Comparison of ENCODE assay signal across 8 mouse cellular contexts in genomic region chr11:63264432-63265061, GRCm38 (mm10).
DNase-seq lines count a peak whose midpoint lies in the region; ATAC-seq and TF ChIP-seq lines count a peak whose summit lies in the region.

No protein-coding gene starts in this region.

- H3K36me3 ChIP-seq in heart, embryonic 11.5 days (ENCODE audit: control insufficient read depth, insufficient read depth, low read length): no peaks in the 10 kb centered on the region
- H3K36me3 ChIP-seq in ES-Bruce4 (ENCODE audit: control insufficient read depth, insufficient read depth, low read length, poor library complexity, severe bottlenecking): no peaks in the 10 kb centered on the region
- H3K36me3 ChIP-seq in kidney, embryonic 16.5 days (ENCODE audit: insufficient read depth, low read length): no peaks in the 10 kb centered on the region
- H3K36me3 ChIP-seq in neural tube, embryonic 13.5 days: no peaks in the 10 kb centered on the region

- H3K4me2 ChIP-seq in heart, embryonic 11.5 days: peak overlapping the region; percentile 27
- H3K4me2 ChIP-seq in kidney, embryonic 16.5 days (replicated peaks; ENCODE audit: low read depth, low read length): peak overlapping the region; percentile 33
- peak overlapping the region; percentile 16; the same call in 1 of the 2 replicates for H3K4me2 ChIP-seq in neural tube, embryonic 13.5 days

- TF ChIP-seq POLR2A in ES-Bruce4 (IDR thresholded peaks at IDR 0.05; ENCODE audit: insufficient read depth, low read length): no peak

- H3K27ac ChIP-seq in heart, embryonic 11.5 days (ENCODE audit: low read depth, low read length): no peak overlapping the region
- no peak overlapping the region; the same call in 1 of the 2 replicates for H3K27ac ChIP-seq in ES-Bruce4 (ENCODE audit: insufficient read depth, low read length)
- H3K27ac ChIP-seq in kidney, embryonic 16.5 days (ENCODE audit: low read length): no peak overlapping the region
- H3K27ac ChIP-seq in neural tube, embryonic 13.5 days (replicated peaks): no peak overlapping the region

- no peaks in the 10 kb centered on the region for H3K9me3 ChIP-seq in heart, embryonic 11.5 days (replicated peaks; ENCODE audit: control insufficient read depth, low read length)
- H3K9me3 ChIP-seq in ES-Bruce4 (replicated peaks; ENCODE audit: control insufficient read depth, insufficient read depth, low read length, poor library complexity, severe bottlenecking): no peaks in the 10 kb centered on the region
- no peaks in the 10 kb centered on the region; the same call in 1 of the 2 replicates for H3K9me3 ChIP-seq in kidney, embryonic 16.5 days (ENCODE audit: low read length)
- H3K9me3 ChIP-seq in neural tube, embryonic 13.5 days: no peaks in the 10 kb centered on the region

- DNase-seq in heart, postnatal 25 days (ENCODE audit: low spot score): no peak
- DNase-seq in spleen, postnatal 4 days (ENCODE audit: low spot score in 2 of 2): no peak

- no peak overlapping the region for H3K4me3 ChIP-seq in heart, embryonic 11.5 days (ENCODE audit: low read depth, low read length)
- no peak overlapping the region for H3K4me3 ChIP-seq in ES-Bruce4 (ENCODE audit: low read depth, low read length)
- 0 out of 2 replicates have a peak overlapping the region, but pooled peaks have one; percentile 9 for H3K4me3 ChIP-seq in kidney, embryonic 16.5 days (ENCODE audit: low read length)
- no peak overlapping the region for H3K4me3 ChIP-seq in neural tube, embryonic 13.5 days

- peak; percentile 58 for TF ChIP-seq CTCF in ES-Bruce4 (IDR thresholded peaks at IDR 0.05; ENCODE audit: low read depth, low read length)

- 0 out of 2 replicates have a peak, but pooled peaks cover 3% of the 10 kb centered on the region for H3K4me1 ChIP-seq in heart, embryonic 11.5 days (ENCODE audit: control insufficient read depth, insufficient read depth, low read length)
- peaks cover 5% of the 10 kb centered on the region for H3K4me1 ChIP-seq in ES-Bruce4 (ENCODE audit: control insufficient read depth, insufficient read depth, low read length)
- H3K4me1 ChIP-seq in kidney, embryonic 16.5 days (ENCODE audit: insufficient read depth, low read length): no peaks in the 10 kb centered on the region
- H3K4me1 ChIP-seq in neural tube, embryonic 13.5 days (replicated peaks): peaks cover 16% of the 10 kb centered on the region

- TF ChIP-seq EP300 in ES-Bruce4 (IDR thresholded peaks at IDR 0.05; ENCODE audit: insufficient read depth, low read depth, low read length): no peak

- H3K27me3 ChIP-seq in heart, embryonic 11.5 days (ENCODE audit: control insufficient read depth, insufficient read depth, low read length): no peaks in the 10 kb centered on the region
- H3K27me3 ChIP-seq in ES-Bruce4 (ENCODE audit: control insufficient read depth, insufficient read depth, low read length, poor library complexity, severe bottlenecking): no peaks in the 10 kb centered on the region; the same call in 1 of the 2 replicates
- H3K27me3 ChIP-seq in kidney, embryonic 16.5 days (ENCODE audit: insufficient read depth, low read length): no peaks in the 10 kb centered on the region
- no peaks in the 10 kb centered on the region for H3K27me3 ChIP-seq in neural tube, embryonic 13.5 days

- no peak overlapping the region for H3K9ac ChIP-seq in heart, embryonic 11.5 days (ENCODE audit: low read depth, low read length)
- no peak overlapping the region for H3K9ac ChIP-seq in ES-Bruce4 (ENCODE audit: low read depth, poor library complexity, severe bottlenecking)
- no peak overlapping the region for H3K9ac ChIP-seq in kidney, embryonic 16.5 days (replicated peaks; ENCODE audit: low read length)
- no peak overlapping the region for H3K9ac ChIP-seq in neural tube, embryonic 13.5 days

- intact Hi-C loops in heart, postnatal 25 days (cut with DNase I): loop anchor here (5.0 kb wide), 1 partner anchor 128 kb away; no protein-coding TSS in a partner anchor

- WGBS in heart, embryonic 11.5 days (ENCODE audit: insufficient replicate concordance): 39% methylated on average over 9 of the region's 9 CpGs
- WGBS in kidney, embryonic 16.5 days: 45% methylated on average over 9 of the region's 9 CpGs
- 46% methylated on average over 9 of the region's 9 CpGs for WGBS in neural tube, embryonic 13.5 days

- ATAC-seq in heart, embryonic 11.5 days (replicated peaks; ENCODE audit: insufficient number of reproducible peaks, low FRiP score, low TSS enrichment): no peak
- peak; percentile 87 for ATAC-seq in common myeloid progenitor, adult 5-6 weeks (replicated peaks; ENCODE audit: low read depth, poor library complexity, severe bottlenecking)
- no peak for ATAC-seq in kidney, embryonic 16.5 days (ENCODE audit: low FRiP score, low TSS enrichment)
- no peak for ATAC-seq in neural tube, embryonic 13.5 days (ENCODE audit: low read depth)
- ATAC-seq in inflammation-experienced regulatory T-cells, adult 6 months: no peak
